Mouse (Mus musculus): ENCODE results near the gene Bod1l.

- TF ChIP-seq NELFE (IDR thresholded peaks at IDR 0.05; ENCODE audit: low read depth, low read length), result no peak
- TF ChIP-seq MYC (IDR thresholded peaks at IDR 0.05; ENCODE audit: low read depth, low read length), result no peak
- TF ChIP-seq SMC3 (IDR thresholded peaks at IDR 0.05; ENCODE audit: low read depth, low read length), result no peak
- TF ChIP-seq CTCF (IDR thresholded peaks at IDR 0.05 in 2 of 3, conservative IDR thresholded peaks at IDR 0.05 in 1 of 3; ENCODE audit: control insufficient read depth in 1 of 3, insufficient read depth in 1 of 3, low read depth in 2 of 3, low read length in 3 of 3, poor library complexity in 1 of 3, severe bottlenecking in 1 of 3), result no peak
These were observed 81.0 kb downstream of the Bod1l start for GRCm38 (mm10) chr5:41762947-41763730.
